Mouse (Mus musculus): ENCODE data around the gene Ddx23.

Gene Ddx23

GRCm38 (mm10) chr15:98632107-98632744 lies 30.5 kb downstream of the Ddx23 start:
- DNase-seq (ENCODE audit: low spot score) = peak; percentile 58

GRCm38 (mm10) chr15:98631493-98631892 lies 31.2 kb downstream of the Ddx23 start:
- peak; percentile 77 for DNase-seq (ENCODE audit: low spot score)

GRCm38 (mm10) chr15:98630540-98630939 lies 32.2 kb downstream of the Ddx23 start, which contains the start of gene Cacnb3:
Cacnb3 (plus strand) TSS chr15:98630840.
- no peak for DNase-seq (ENCODE audit: low spot score)

GRCm38 (mm10) chr15:98629464-98629863 lies 33.2 kb downstream of the Ddx23 start:
- DNase-seq (ENCODE audit: low spot score) = no peak

- DNase-seq (ENCODE audit: low spot score) = no peak
Measured at GRCm38 (mm10) chr15:98628589-98629254, 34.0 kb downstream of the Ddx23 start.

- DNase-seq (ENCODE audit: low spot score) = no peak
Measured at GRCm38 (mm10) chr15:98626487-98627212, 36.0 kb downstream of the Ddx23 start.

GRCm38 (mm10) chr15:98626078-98626477 lies 36.6 kb downstream of the Ddx23 start:
- DNase-seq (ENCODE audit: low spot score) = no peak

- no peak for DNase-seq (ENCODE audit: low spot score)
Measured at GRCm38 (mm10) chr15:98623361-98623821, 39.3 kb downstream of the Ddx23 start.

GRCm38 (mm10) chr15:98622721-98623120 lies 40.0 kb downstream of the Ddx23 start:
- DNase-seq (ENCODE audit: low spot score) = no peak

- DNase-seq (ENCODE audit: low spot score) = no peak
Measured at GRCm38 (mm10) chr15:98622199-98622598, 40.5 kb downstream of the Ddx23 start.

- DNase-seq (ENCODE audit: low spot score) = peak; percentile 81
Measured at GRCm38 (mm10) chr15:98617176-98617537, 45.5 kb downstream of the Ddx23 start.

- no peak for DNase-seq (ENCODE audit: low spot score)
Measured at GRCm38 (mm10) chr15:98616362-98617175, 46.1 kb downstream of the Ddx23 start.

- no peak for DNase-seq (ENCODE audit: low spot score)
Measured at GRCm38 (mm10) chr15:98615751-98616150, 46.9 kb downstream of the Ddx23 start.

- DNase-seq (ENCODE audit: low spot score) = no peak
Measured at GRCm38 (mm10) chr15:98614971-98615370, 47.7 kb downstream of the Ddx23 start.

- no peak for DNase-seq (ENCODE audit: low spot score)
Measured at GRCm38 (mm10) chr15:98614551-98614950, 48.1 kb downstream of the Ddx23 start.

- no peak for DNase-seq (ENCODE audit: low spot score)
Measured at GRCm38 (mm10) chr15:98612229-98612628, 50.5 kb downstream of the Ddx23 start.

GRCm38 (mm10) chr15:98610131-98610633 lies 52.5 kb downstream of the Ddx23 start:
- no peak for DNase-seq (ENCODE audit: low spot score)

GRCm38 (mm10) chr15:98609331-98610130 lies 53.2 kb downstream of the Ddx23 start, which contains the start of gene Adcy6:
Adcy6 (minus strand) TSS chr15:98610076.
- peak; percentile 64 for DNase-seq (ENCODE audit: low spot score)

GRCm38 (mm10) chr15:98608784-98609250 lies 53.9 kb downstream of the Ddx23 start:
- DNase-seq (ENCODE audit: low spot score) = peak; percentile 21

GRCm38 (mm10) chr15:98608058-98608783 lies 54.5 kb downstream of the Ddx23 start:
- DNase-seq (ENCODE audit: low spot score) = no peak

Measured in urinary bladder, postnatal 25 days (tissue).